Mouse (Mus musculus) ES-E14 (cell line): ENCODE results near the gene Skil. TPM values are rescaled to one million over a fixed set of nuclear protein-coding genes. Genes with fewer than 3 reads are reported as not detected.
"Not testable (repeated sequence)": the region's sequence is repeated elsewhere in the genome, so short reads cannot be mapped to it uniquely, and the experiment has no call there.

Experiments
- DNase-seq: peaks from one replicate; pipeline ENCODE4 v3.0.0-alpha.2; 2013; ENCODE audit warnings: low read depth, low spot score
- H3K27ac ChIP-seq: 2 replicates; pipeline ENCODE4 v1.5.1; 2012; ENCODE audit warnings: low read depth, mild to moderate bottlenecking, low read length, moderate library complexity, mixed read lengths; ENCODE audit not compliant: poor library complexity, insufficient read depth, severe bottlenecking
- H3K36me3 ChIP-seq: 2 replicates; pipeline ENCODE4 v1.6.1; 2012; ENCODE audit warnings: mild to moderate bottlenecking, low read length, moderate library complexity, mixed read lengths; ENCODE audit not compliant: control insufficient read depth, poor library complexity, insufficient read depth, severe bottlenecking
- H3K4me1 ChIP-seq, 2 experiments: fragments of 150-350 bp in 1 of 2; sonication (generic) in 1 of 2; 2 replicates each; pipeline ENCODE4 v1.6.1; 2012; ENCODE audit warnings: low read length in 2 of 2, mild to moderate bottlenecking in 1 of 2, mixed read lengths in 1 of 2; ENCODE audit not compliant: control insufficient read depth in 2 of 2, insufficient read depth in 2 of 2, poor library complexity in 1 of 2
- H3K4me3 ChIP-seq, 2 experiments: fragments of 150-350 bp in 1 of 2; sonication (generic) in 1 of 2; 2 replicates each; pipeline ENCODE4 v1.5.1; 2012; ENCODE audit warnings: low read length in 2 of 2, low read depth in 1 of 2, mild to moderate bottlenecking in 1 of 2, mixed read lengths in 1 of 2; ENCODE audit not compliant: insufficient read depth in 1 of 2, poor library complexity in 1 of 2, severe bottlenecking in 1 of 2
- H3K9ac ChIP-seq: 2 replicates; pipeline ENCODE4 v1.6.1; 2012; ENCODE audit warnings: low read depth, mild to moderate bottlenecking, low read length, mixed read lengths; ENCODE audit not compliant: poor library complexity, insufficient read depth, severe bottlenecking
- H3K9me3 ChIP-seq: fragments of 150-350 bp; sonication (generic); 2 replicates; pipeline ENCODE4 v1.6.1; 2012; ENCODE audit warnings: low read depth, mild to moderate bottlenecking, low read length; ENCODE audit not compliant: control insufficient read depth, insufficient read depth
- CHD2 ChIP-seq: IDR thresholded peaks from 2 replicates; pipeline ENCODE4 v1.6.1; 2014; ENCODE audit warnings: mild to moderate bottlenecking, low read depth, low read length, inconsistent platforms
- HCFC1 ChIP-seq: IDR thresholded peaks from 2 replicates; pipeline ENCODE4 v1.6.1; 2012; ENCODE audit warnings: low read length, inconsistent platforms, borderline replicate concordance; ENCODE audit not compliant: insufficient read depth
- MAFK ChIP-seq: IDR thresholded peaks from 2 replicates; pipeline ENCODE4 v1.6.1; 2014; ENCODE audit warnings: mild to moderate bottlenecking, low read depth, low read length, inconsistent platforms; ENCODE audit not compliant: insufficient read depth
- ZC3H11A ChIP-seq: IDR thresholded peaks from 2 replicates; pipeline ENCODE4 v1.6.1; 2012; ENCODE audit warnings: low read depth, mild to moderate bottlenecking, inconsistent platforms, low read length, borderline replicate concordance
- ZNF384 ChIP-seq: IDR thresholded peaks from 2 replicates; pipeline ENCODE4 v1.6.1; 2012; ENCODE audit warnings: low read depth, low read length, inconsistent platforms
- in situ Hi-C, 2 experiments: fragments of 600-800 bp; cut with MboI; formaldehyde crosslinking; loops; one replicate each; pipeline ENCODE4 v1.15.1; 2025; ENCODE audit warnings: low sequenced_read_pairs in 2 of 2, inconsistent platforms in 1 of 2; ENCODE audit not compliant: unreplicated experiment in 2 of 2
- total RNA-seq: library from RNA; depleted of rRNA; stranded (reverse); fragments of 300-350 nt; gene quantifications from 2 replicates; pipeline ENCODE4 v1.2.3, GENCODE M21; 2012

Gene Skil
- total RNA-seq, 1 experiment, result 68.9 TPM

- Histone ChIP-seq H3K36me3 (no peaks in the 10 kb centered on the region), H3K27ac (no peak overlapping the region), H3K4me1 (no peaks in the 10 kb centered on the region; a peak in 1 of 4 replicates), H3K9me3 (no peaks in the 10 kb centered on the region), H3K9ac (no peak overlapping the region), H3K4me3 (no peak overlapping the region)
- in situ Hi-C loops, result no loop called here
- DNase-seq, result no peak
- TF ChIP-seq CHD2 (no peak), ZNF384 (no peak), HCFC1 (no peak), ZC3H11A (no peak)
Observed at GRCm38 (mm10) chr3:31141621-31142020, 46.8 kb downstream of the Skil start.

GRCm38 (mm10) chr3:31145222-31145621 lies 50.4 kb downstream of the Skil start:
- H3K9ac ChIP-seq, DNase-seq, H3K36me3 ChIP-seq, H3K4me1 ChIP-seq, H3K4me3 ChIP-seq, H3K9me3 ChIP-seq, H3K27ac ChIP-seq: not testable (repeated sequence)
- in situ Hi-C loops, result loop anchor here in 1 of 2 experiments (5.0 kb wide), 1 partner anchor 457 kb away; no protein-coding TSS in a partner anchor

GRCm38 (mm10) chr3:31145641-31146290 lies 50.9 kb downstream of the Skil start:
- H3K9ac ChIP-seq, result no peak overlapping the region
- H3K4me1 ChIP-seq, result no peaks in the 10 kb centered on the region; a peak in 1 of 4 replicates
- no peaks in the 10 kb centered on the region for H3K36me3 ChIP-seq
- no peak overlapping the region for H3K27ac ChIP-seq
- DNase-seq, result peak; percentile 90
- no peaks in the 10 kb centered on the region for H3K9me3 ChIP-seq
- TF ChIP-seq CHD2 (no peak), ZC3H11A (peak; percentile 96), ZNF384 (0 out of 2 replicates have a peak, but pooled peaks have one; percentile 34), HCFC1 (no peak)
- in situ Hi-C loops, result loop anchor here in 1 of 2 experiments (5.0 kb wide), 1 partner anchor 457 kb away; no protein-coding TSS in a partner anchor
- no peak overlapping the region for H3K4me3 ChIP-seq

- no peak for TF ChIP-seq ZNF384
- TF ChIP-seq MAFK, result no peak
- no peak for TF ChIP-seq ZC3H11A
- TF ChIP-seq CHD2, result no peak
- no peak for TF ChIP-seq HCFC1
- H3K27ac ChIP-seq, result no peak overlapping the region
- no peak overlapping the region for H3K4me3 ChIP-seq
- no peaks in the 10 kb centered on the region for H3K9me3 ChIP-seq
- no peak for DNase-seq
- H3K9ac ChIP-seq, result no peak overlapping the region
- no peaks in the 10 kb centered on the region for H3K36me3 ChIP-seq
- in situ Hi-C loops, result loop anchor here in 1 of 2 experiments (5.0 kb wide), 1 partner anchor 454 kb away; no protein-coding TSS in a partner anchor
- no peaks in the 10 kb centered on the region; a peak in 1 of 4 replicates for H3K4me1 ChIP-seq
Observed at GRCm38 (mm10) chr3:31148595-31148994, 53.7 kb downstream of the Skil start.
